Mouse (Mus musculus) forebrain, embryonic 16.5 days (tissue): ENCODE measurements around the gene 1700042G07Rik. TPM values are rescaled to one million over a fixed set of nuclear protein-coding genes. Genes with fewer than 3 reads are reported as not detected.
"Not testable (repeated sequence)": the region's sequence is repeated elsewhere in the genome, so short reads cannot be mapped to it uniquely, and the experiment has no call there.

Experiments
- ATAC-seq: fragments of 200-750 bp; cut with Nextera tagmentation; 2 replicates; pipeline ENCODE4 v1.8.0; 2017; ENCODE audit warnings: mild to moderate bottlenecking, moderate library complexity
- H3K27ac ChIP-seq: fragments of 300-500 bp; sonication (generic); 2 replicates; pipeline ENCODE4 v1.5.1; 2014; ENCODE audit warnings: low read length, control low read depth
- H3K27me3 ChIP-seq: fragments of 300-500 bp; sonication (generic); replicated peaks from 2 replicates; pipeline ENCODE4 v1.6.1; 2014; ENCODE audit warnings: low read length; ENCODE audit not compliant: control insufficient read depth, insufficient read depth
- H3K36me3 ChIP-seq: fragments of 300-500 bp; sonication (generic); 2 replicates; pipeline ENCODE4 v1.6.1; 2014; ENCODE audit not compliant: control insufficient read depth, insufficient read depth
- H3K4me1 ChIP-seq: fragments of 300-500 bp; sonication (generic); replicated peaks from 2 replicates; pipeline ENCODE4 v1.6.1; 2014; ENCODE audit warnings: low read length; ENCODE audit not compliant: control insufficient read depth, insufficient read depth
- H3K4me2 ChIP-seq: fragments of 300-500 bp; sonication (generic); 2 replicates; pipeline ENCODE4 v1.6.1; 2014; ENCODE audit warnings: mild to moderate bottlenecking, low read length, control low read depth
- H3K4me3 ChIP-seq: fragments of 300-500 bp; sonication (generic); replicated peaks from 2 replicates; pipeline ENCODE4 v1.5.1; 2014; ENCODE audit warnings: mild to moderate bottlenecking, low read length, control low read depth
- H3K9ac ChIP-seq: fragments of 300-500 bp; sonication (generic); replicated peaks from 2 replicates; pipeline ENCODE4 v1.6.1; 2014; ENCODE audit warnings: low read depth, low read length, control low read depth
- H3K9me3 ChIP-seq: fragments of 300-500 bp; sonication (generic); 2 replicates; pipeline ENCODE4 v1.6.1; 2016; ENCODE audit warnings: low read length; ENCODE audit not compliant: control insufficient read depth
- WGBS: fragments of 180-500 bp; shearing (Covaris S2); extraction: QIAGEN DNeasy Blood & Tissue Kit; methylation state at CpG from one replicate; pipeline ENCODE4 v1.1.7; 2014; 5-methylcytosine and 5-hydroxymethylcytosine counted together
- polyA plus RNA-seq: library from polyadenylated mRNA; unstranded; fragments of >200 nt; fragmentation: Nextera tagmentation; extraction: Ambion mirVana; gene quantifications from 2 replicates; pipeline ENCODE4 v1.2.1, GENCODE M21; 2015

The 1700042G07Rik gene
- polyA plus RNA-seq, 1 experiment from 2014 or later: not detected

GRCm38 (mm10) chr4:116192286-116192835 lies 19.2 kb downstream of the 1700042G07Rik start:
- Histone ChIP-seq H3K4me3 (no peak overlapping the region), H3K27ac (no peak overlapping the region), H3K27me3 (no peaks in the 10 kb centered on the region), H3K4me1 (no peaks in the 10 kb centered on the region), H3K9ac (no peak overlapping the region), H3K36me3 (no peaks in the 10 kb centered on the region), H3K9me3 (no peaks in the 10 kb centered on the region), H3K4me2 (no peak overlapping the region)
- WGBS: 68% methylated on average over 4 of the region's 4 CpGs
- ATAC-seq: no peak

- Histone ChIP-seq H3K27me3 (no peaks in the 10 kb centered on the region), H3K9ac (no peak overlapping the region), H3K9me3 (no peaks in the 10 kb centered on the region), H3K27ac (no peak overlapping the region), H3K4me3 (no peak overlapping the region), H3K4me1 (no peaks in the 10 kb centered on the region), H3K4me2 (no peak overlapping the region), H3K36me3 (no peaks in the 10 kb centered on the region)
- WGBS: 64% methylated on average over 9 of the region's 9 CpGs
- ATAC-seq: no peak
Observed at GRCm38 (mm10) chr4:116193583-116194383, 20.6 kb downstream of the 1700042G07Rik start.

- WGBS: 76% methylated on average over 2 of the region's 2 CpGs
- no peaks in the 10 kb centered on the region for H3K27me3 ChIP-seq
- H3K4me2 ChIP-seq: no peak overlapping the region
- no peaks in the 10 kb centered on the region for H3K36me3 ChIP-seq
- no peak overlapping the region for H3K27ac ChIP-seq
- H3K4me1 ChIP-seq: no peaks in the 10 kb centered on the region
- ATAC-seq: no peak
- no peak overlapping the region for H3K9ac ChIP-seq
- H3K9me3 ChIP-seq: no peaks in the 10 kb centered on the region
- no peak overlapping the region for H3K4me3 ChIP-seq
Observed at GRCm38 (mm10) chr4:116198422-116198821, 25.2 kb downstream of the 1700042G07Rik start.

- no peak for ATAC-seq
- Histone ChIP-seq H3K9me3 (no peaks in the 10 kb centered on the region), H3K27me3 (no peaks in the 10 kb centered on the region), H3K27ac (no peak overlapping the region), H3K4me3 (no peak overlapping the region), H3K4me2 (no peak overlapping the region), H3K4me1 (no peaks in the 10 kb centered on the region), H3K9ac (no peak overlapping the region), H3K36me3 (no peaks in the 10 kb centered on the region)
- WGBS: 78% methylated on average over 3 of the region's 3 CpGs
Observed at GRCm38 (mm10) chr4:116204422-116204821, 31.2 kb downstream of the 1700042G07Rik start.

DNA sequence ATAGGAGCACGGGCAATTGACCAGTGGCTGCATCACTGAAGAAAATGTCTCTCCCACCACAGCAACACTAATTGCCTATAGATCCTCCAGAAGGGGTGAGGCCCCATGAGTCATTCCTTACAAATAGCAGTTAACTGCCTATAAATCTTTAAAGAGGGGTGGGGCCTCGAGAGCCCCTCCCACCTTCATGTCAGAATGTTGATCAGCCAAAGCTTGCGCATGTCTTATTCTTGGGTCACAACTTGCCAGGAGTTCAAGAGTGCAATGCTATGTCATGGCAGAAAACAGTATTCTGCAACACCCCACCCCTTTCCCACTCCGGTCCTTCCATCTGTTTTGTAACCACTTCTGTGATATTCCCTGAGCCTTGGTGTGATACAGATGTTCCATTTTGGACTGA lies 33.4 kb downstream of the 1700042G07Rik start:
- 90% methylated on average over 4 of the region's 4 CpGs for WGBS
- H3K4me3 ChIP-seq: no peak overlapping the region
- H3K9ac ChIP-seq: no peak overlapping the region
- H3K27ac ChIP-seq: no peak overlapping the region
- no peak overlapping the region for H3K4me2 ChIP-seq
- H3K36me3 ChIP-seq: no peaks in the 10 kb centered on the region
- no peaks in the 10 kb centered on the region for H3K27me3 ChIP-seq
- no peaks in the 10 kb centered on the region for H3K4me1 ChIP-seq
- no peak for ATAC-seq
- H3K9me3 ChIP-seq: no peaks in the 10 kb centered on the region

- Histone ChIP-seq H3K4me3 (no peak overlapping the region), H3K9me3 (no peaks in the 10 kb centered on the region), H3K27ac (no peak overlapping the region), H3K9ac (no peak overlapping the region), H3K27me3 (no peaks in the 10 kb centered on the region), H3K36me3 (no peaks in the 10 kb centered on the region), H3K4me2 (no peak overlapping the region), H3K4me1 (no peaks in the 10 kb centered on the region)
- WGBS: 78% methylated on average over 1 of the region's 1 CpGs
- no peak for ATAC-seq
Observed at GRCm38 (mm10) chr4:116208891-116209290, 35.7 kb downstream of the 1700042G07Rik start.

DNA sequence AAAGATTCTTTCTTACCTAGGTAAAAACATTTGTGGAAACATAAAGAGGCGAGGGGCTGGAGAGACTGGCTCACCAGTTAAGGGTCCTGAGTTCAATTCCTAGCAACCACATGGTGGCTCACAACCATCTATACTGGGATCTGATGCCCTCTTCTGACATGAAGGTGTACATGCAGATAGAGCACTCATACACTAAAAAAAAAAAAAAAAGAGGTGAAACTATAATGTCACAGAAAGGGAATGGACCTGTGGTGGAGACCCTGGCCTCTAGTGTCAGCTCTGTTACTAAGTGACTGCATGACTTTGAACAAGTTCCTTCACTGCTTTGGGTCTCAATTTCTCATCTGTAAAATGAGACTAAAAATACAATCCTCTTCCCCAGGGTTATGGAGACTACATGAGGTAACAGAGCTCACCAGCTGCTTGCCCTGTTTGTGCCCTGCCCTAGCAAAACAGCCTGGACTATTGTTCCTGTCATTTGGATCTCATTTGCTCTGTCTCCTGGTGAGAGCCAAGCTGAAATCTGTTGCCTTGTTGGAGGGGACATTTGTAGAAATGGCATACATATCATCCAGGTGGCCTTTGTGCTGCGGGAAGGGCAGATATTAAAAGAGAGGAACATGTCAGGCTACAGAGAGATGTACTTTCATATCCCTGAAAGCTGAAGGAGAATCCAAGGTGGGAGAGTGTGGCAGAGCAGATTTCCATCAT lies 42.9 kb downstream of the 1700042G07Rik start:
- Histone ChIP-seq H3K4me2 (no peak overlapping the region), H3K4me3 (no peak overlapping the region), H3K9ac (no peak overlapping the region), H3K36me3 (no peaks in the 10 kb centered on the region), H3K9me3 (no peaks in the 10 kb centered on the region), H3K27me3 (no peaks in the 10 kb centered on the region), H3K27ac (no peak overlapping the region), H3K4me1 (peaks cover 8% of the 10 kb centered on the region)
- ATAC-seq: no peak
- WGBS: 91% methylated on average over 2 of the region's 2 CpGs

- ATAC-seq: no peak
- H3K9me3 ChIP-seq: no peaks in the 10 kb centered on the region
- H3K4me1 ChIP-seq: peaks cover 8% of the 10 kb centered on the region
- H3K27ac ChIP-seq: no peak overlapping the region
- H3K27me3 ChIP-seq: no peaks in the 10 kb centered on the region
- no peaks in the 10 kb centered on the region for H3K36me3 ChIP-seq
- no peak overlapping the region for H3K4me3 ChIP-seq
- no peak overlapping the region for H3K9ac ChIP-seq
- WGBS: 32% methylated on average over 2 of the region's 2 CpGs
- no peak overlapping the region for H3K4me2 ChIP-seq
Observed at GRCm38 (mm10) chr4:116217046-116217445, 43.9 kb downstream of the 1700042G07Rik start.

DNA sequence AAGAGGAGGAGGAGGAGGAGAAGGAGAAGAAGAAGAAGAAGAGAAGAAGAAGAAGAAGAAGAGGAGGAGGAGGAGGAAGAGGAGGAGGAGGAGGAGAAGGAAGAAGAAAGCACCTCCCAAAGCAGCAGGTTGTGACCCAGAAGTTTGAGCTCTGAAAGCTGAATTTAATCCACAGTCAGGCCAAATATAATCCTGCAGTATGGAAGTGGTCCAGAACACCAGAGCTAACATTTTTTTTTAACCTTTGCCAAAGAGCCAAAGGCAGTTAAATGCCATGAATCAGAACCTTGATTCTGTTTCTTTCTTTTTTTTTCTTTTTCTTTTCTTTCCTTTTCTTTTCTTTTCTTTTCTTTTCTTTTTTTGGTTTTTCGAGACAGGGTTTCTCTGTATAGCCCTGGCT lies 44.5 kb downstream of the 1700042G07Rik start:
- WGBS: 91% methylated on average over 1 of the region's 1 CpGs
- not testable (repeated sequence) for H3K27me3 ChIP-seq, H3K4me3 ChIP-seq, H3K4me2 ChIP-seq, H3K9me3 ChIP-seq, H3K4me1 ChIP-seq, ATAC-seq, H3K36me3 ChIP-seq, H3K9ac ChIP-seq, H3K27ac ChIP-seq
